Mouse (Mus musculus) small intestine, adult 10 weeks (tissue): ENCODE measurements around the gene Mill1. TPM values are rescaled to one million over a fixed set of nuclear protein-coding genes. Genes with fewer than 3 reads are reported as not detected.

Experiments used
- polyA plus RNA-seq: library from polyadenylated mRNA; stranded (reverse); fragments of 350-450 nt; fragmentation: Illumina TruSeq; extraction: RNeasy Lipid Tissue Mini Kit (QIAGEN cat#74804); gene quantifications from one replicate; pipeline ENCODE4 v1.2.3, GENCODE M21; 2014; ENCODE audit warnings: low replicate concordance

The Mill1 gene
- 0.33 TPM for polyA plus RNA-seq

GRCm38 (mm10) chr7:18245047-18245446 is at the start of gene Mill1:
Gene Mill1, plus strand, starts transcription at chr7:18245347.

Other genes starting within 250 kb of the Mill1 start
- gene Ceacam13, start 235.5 kb upstream of the Mill1 start, polyA plus RNA-seq, result not detected
- gene Ceacam12, start 179.4 kb upstream of the Mill1 start, polyA plus RNA-seq, result not detected
- gene Igfl3, start 68.9 kb upstream of the Mill1 start, polyA plus RNA-seq, result not detected
- gene Psg18, start 109.7 kb downstream of the Mill1 start, polyA plus RNA-seq, result not detected
- gene Psg28, start 186.7 kb downstream of the Mill1 start, polyA plus RNA-seq, result not detected
- not detected for gene Psg26, start 238.8 kb downstream of the Mill1 start, polyA plus RNA-seq